Mouse (Mus musculus) c-Kit-positive CD71-positive TER-119-negative erythroid progenitor cells, embryonic 14.5 days (primary cell): ENCODE results near the gene Dok5.

Source experiments
- DNase-seq: peaks from one replicate; pipeline ENCODE4 v3.0.0-alpha.2; 2013; ENCODE audit warnings: low read depth

Dok5 gene

DNA sequence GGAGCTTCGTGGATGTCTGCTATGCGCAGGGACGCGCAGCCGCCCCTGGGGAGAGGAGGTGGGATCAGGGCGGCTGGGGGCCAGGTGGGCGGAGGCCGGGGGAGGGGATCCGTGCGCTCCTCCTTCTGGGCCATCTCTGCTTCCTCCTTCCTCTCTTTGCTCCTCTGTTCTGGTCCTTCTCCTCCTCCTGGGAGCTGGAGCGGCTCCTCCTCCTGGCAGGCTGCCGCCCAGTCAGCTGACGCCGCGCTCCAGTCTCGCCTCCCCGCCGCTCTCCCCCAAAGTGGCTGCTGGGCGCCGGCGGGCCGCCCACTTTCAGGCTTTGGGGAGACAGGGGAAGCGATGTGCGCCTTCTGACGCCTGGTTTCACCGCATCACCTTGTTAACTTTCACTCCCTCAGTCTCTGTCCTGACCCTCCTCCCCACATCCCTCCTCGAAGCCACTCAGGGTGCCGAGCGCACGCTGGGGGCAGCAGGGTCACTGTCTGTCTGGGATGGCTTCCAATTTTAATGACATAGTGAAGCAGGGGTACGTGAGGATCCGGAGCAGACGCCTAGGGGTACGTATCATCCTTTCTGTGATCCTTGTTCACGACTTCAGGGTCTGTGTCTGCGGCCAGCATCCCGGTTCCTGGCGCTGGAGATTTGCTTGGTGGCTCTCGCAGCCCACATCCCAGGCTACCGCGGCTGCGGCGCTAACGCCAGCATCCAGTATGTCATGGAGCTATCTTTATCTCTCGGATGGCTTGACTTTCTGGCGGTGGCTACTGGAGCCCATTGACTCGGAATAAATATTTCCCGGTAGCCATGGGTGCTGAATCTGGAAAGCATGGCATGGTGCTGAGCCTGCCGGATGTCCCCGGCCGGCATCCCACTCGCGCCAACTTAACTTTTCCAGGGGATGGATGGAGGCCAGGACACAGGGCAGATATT lies at the start of gene Dok5:
Gene Dok5 (plus strand): TSS at position 176 of the 930 bp plus-strand sequence.
- DNase-seq: no peak

DNA sequence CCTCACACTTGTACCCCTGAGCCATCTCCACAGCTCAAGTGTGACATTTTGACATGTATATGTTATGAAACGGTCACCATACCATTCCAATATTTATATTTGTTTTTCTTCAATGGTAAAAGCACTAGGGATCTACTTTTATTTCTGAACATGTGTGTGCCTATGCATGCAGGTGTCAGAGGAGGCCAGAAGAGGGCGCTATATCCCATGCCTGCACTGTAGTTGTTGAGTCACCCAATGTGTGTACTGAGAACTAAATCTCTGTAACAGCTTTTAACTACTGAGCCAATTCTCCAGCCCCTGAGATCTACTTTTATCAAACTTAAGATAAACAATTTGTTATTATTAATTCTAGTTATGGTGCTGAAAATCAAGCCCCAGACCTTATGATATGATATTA lies 48.2 kb upstream of the Dok5 start:
- DNase-seq: no peak

DNA sequence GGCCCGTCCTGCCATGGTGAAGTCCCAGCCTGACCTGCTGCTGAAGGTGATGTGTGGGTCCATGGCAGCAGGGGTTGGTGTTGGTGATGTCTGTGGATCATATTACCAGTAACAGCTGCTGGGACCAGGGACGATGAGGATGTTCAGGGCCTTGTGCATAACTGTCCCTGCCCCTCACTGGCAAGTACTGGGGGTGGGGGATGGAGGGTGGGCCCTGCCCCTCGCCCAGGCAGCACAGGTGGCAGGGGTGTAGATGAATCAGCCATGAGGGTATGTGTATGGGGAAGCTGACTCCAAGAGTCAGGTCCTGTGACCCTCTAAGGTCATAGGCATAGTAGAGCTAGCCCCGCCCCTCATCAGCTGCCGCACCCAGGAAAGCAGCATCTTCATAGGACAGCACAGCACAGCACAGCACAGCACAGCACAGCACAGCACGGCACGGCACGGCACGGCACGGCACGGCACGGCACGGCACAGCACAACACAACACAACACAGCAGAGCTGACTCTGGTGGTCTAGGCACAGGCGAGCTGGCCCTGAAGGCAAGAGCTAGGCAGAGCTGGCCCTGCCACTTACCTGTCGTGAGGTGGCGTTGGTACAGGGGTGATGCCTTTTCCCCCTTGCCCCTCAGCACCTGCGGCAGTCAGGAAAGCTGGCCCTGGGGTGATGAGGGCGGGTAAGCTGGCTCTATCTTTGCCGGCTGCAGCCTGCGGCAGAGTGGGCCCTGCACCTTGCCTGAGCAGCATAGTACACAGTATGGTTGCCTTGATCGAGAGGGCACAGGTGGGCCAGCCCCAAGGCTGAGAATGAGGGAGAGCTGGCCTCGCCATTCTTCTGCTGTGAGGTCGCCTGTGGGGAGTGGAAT lies 36.3 kb upstream of the Dok5 start:
- no peak for DNase-seq

DNA sequence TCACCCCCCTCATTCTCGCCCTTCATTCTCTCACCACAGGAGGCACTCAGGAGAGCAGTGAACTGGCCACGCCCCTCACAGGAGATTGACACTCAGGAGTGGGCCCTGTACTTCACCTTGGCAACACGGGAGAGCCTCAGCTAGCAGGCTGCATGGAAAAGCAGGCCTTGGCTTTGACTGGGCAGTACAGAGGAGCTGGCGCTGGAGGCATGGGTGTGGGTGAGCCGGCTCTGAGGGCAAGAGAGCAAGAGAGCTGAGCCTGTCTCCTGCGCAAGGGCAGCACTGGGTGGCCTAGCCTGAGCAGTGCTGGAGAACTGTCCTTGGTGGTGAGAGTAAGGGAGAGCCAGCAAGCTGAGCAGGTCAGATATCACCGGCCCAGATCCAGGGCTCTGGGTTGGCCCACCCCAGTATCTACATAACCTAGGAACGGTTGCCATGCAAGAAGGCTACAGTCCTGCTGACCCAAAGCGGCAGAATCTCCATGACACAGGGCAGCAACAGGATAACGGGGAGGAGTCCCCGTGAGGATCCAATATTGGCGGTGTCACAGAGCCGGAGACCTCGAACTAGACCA lies 35.6 kb upstream of the Dok5 start:
- no peak for DNase-seq

DNA sequence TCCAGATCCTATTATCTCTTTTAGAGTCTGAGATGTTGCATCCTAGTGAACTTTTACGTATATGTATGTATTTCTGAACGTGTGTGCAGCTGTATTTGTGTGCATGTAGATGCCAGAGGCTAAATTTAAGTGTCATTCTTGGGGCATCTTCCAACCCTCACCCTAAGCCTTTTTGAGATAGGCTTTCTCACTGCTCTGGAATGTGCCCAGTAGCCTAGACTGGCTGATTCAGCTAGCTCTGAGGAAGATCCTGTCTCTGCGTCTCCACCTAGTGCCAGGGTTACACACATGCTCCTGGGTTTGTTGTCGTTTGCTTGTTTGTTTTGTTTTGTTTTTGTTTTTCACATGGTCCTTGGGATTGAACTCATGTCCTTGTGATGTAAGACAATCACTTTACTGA lies 31.1 kb upstream of the Dok5 start:
- DNase-seq: no peak

DNA sequence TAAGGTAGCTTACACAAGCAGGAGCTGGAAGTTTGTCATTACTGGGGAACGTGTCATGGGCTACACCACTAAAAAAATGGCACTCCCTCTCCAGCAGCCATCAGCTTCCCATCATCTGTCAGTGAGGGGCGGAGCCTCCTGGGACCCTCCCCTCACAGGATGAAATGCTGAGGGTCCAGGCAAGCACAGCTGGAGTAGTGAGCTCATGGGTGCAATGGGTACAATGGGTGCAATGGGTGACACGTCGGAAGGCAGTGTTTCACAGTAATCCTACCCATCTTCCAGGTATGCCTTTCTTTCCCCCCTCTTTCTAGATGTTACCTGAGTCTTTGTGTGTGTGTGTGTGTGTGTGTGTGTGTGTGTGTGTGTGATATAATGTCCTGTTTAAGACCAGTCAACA lies 25.1 kb upstream of the Dok5 start:
- no peak for DNase-seq

DNA sequence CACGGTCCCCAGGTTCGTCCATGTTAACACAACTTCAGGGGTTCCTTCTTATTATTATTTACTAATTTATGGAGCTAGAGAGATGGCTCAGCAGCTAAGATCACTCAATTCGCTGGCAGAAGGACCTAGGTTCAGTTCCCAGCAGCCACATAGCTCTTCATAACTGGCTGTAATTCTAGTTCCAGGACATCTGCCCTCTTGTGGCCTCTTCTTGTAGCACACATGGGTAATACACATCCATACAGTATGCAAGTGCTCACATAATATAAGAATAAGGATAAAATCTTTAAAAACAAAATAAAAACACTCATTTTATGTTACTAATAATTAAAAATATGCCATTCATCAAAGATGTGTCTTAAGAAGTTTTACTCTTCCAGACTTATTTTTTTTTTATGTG lies 23.9 kb upstream of the Dok5 start:
- no peak for DNase-seq

DNA sequence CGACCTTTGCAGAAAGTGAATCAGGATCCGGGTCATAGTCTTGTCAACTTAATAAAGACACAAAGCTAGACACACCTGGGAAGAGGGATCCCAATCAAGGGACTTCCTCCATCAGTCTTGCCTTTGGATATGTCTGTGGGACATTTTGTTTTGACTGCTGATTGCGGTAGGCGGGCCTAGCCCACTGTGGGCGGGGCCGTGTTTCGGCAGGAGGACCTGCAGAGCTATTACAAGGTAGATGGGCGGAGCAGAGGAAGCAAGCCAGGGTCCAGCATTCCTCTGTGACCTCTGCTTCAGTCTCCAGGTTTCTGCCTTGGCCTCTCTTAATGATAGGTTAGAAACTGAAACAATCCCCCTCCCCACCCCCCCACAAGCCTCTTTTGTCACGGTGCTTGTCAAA lies 22.7 kb upstream of the Dok5 start:
- DNase-seq: no peak

DNA sequence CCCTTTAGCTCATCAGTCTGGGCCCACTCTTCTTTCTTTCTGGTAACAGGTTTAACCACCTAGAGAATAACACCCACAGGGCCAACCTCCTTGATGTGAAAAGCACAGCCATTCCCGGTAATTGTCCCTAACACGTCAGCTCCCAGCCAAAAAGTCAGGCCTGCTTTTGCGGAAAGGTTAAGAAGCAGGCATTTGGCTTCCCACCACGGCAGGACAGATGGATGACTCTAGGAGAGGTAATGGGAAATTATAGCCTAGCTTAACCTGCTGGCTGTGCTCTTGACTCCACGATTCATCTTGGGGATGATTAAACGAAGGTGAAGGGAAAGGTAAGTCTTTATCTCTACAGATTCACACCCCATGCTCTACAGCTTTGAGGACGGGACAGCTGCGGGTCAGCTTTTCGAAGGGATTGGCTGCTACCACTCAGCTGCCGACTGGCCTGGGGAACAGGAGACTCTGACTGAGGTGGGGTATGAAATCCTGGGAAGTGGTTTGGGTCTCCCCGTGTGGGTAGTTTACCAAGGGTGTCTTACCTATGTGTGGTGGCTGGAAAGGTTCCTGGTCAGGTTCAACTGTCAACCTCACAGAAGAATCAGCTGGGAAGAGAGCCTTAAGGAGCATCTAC lies 18.8 kb upstream of the Dok5 start:
- DNase-seq: no peak

DNA sequence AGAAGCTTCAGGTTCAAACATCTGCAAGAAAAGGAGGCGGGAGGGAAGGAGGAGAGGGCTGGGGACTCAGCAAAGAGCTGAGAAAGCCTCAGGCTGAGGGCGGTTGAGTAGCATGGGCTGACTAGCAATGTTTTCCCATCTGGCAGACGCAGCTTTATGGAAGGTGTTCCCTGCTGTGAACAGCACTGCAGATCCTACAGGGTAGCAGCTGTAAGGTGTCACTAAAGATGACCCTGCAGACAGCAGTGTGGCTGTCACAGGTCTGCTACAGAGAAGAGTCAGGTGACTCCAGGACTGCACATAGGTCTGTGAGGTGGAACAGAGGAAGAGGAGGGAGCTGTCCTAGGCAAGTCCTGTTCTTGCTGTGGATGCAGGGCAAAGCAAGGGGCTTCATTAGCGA lies 11.2 kb upstream of the Dok5 start:
- no peak for DNase-seq

DNA sequence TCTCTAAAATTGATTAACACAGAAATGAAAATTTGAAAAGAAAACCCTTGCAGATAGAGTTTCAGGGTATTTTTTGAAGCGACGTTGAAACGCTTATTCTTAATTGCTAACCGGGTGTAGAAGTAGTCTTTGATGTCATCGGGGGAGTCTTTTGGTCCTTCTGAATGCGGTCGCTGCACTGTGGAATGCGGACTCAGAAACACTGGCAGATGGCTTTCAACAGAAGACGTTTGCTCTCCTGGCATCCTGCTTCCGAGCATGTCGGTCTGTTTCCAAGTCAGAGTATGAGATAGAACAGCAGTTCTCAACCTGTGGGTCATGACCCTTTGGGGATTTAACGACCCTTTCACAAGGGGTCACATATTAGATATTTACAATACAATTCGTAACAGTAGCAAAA lies 7.5 kb upstream of the Dok5 start:
- no peak for DNase-seq

DNA sequence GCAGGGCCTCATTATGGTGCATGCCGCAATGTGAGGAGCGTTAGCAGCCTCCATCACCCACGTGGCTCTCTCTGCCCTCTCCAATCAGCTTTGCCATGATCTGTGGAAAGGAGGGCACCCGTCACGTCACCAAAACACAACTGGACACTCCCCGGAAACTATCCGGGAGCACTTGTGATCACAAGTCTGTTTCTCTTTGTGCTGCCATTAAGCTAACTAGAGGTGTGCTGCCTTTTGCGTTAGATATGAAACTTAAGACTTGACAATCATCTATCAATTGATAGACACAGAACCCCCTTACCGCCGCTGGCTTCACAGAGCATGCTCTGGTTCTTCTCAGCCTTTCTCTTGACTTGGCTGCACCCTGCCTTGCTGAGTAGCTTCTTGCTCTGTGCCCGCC lies 6.9 kb upstream of the Dok5 start:
- DNase-seq: no peak

DNA sequence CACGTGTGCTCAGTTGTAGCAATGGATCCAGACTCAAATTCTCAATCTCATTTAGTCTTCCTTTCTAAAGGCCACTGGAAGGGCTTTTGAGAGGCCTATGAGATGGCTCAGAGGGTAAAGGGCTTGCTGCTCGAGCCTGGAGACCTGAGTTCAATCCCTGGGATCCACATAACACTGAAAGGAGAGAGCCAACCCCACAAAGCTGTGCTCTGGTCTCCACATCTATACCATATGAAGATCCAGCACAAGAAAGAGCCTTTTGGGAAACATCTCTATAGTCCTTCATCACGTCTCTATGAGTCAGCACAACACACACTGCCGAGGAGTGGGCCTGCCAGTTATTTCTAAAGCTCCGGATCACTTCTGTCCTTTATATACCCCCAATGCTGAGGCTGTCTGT lies 5.8 kb upstream of the Dok5 start:
- DNase-seq: no peak

DNA sequence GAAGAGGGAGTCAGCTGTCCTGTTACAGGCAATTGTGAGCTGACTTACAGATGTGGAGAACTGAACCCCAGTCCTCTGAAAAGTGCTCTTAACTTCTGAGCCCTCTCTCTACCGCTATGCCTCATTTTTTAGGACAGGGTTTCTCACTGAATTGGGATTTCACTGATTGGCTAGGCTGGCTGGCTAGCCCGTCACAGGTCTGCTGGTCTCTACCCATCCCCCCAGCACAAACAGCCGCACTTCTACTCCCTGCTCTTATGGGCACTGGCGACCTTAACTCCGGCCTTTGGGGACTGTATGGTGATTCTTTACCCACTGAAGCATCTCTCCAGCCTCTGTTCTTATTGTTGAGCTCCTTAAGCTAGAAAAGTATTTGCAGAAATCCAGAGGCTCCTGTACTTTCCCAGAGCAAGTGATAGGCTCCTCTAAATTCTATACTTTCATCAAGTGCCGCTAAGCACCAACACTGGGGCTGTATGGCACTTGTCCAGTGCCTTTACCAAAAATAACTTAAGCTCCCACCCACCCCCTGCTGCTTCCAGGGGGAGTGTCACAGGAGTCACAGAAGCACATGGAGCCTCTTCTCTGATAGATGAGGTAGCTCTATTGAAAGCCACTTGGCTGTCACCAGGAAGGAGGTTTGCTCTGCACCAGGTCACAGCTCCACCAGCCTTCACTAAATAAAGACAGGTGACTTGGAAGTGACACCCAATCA lies 4.5 kb upstream of the Dok5 start:
- no peak for DNase-seq

DNA sequence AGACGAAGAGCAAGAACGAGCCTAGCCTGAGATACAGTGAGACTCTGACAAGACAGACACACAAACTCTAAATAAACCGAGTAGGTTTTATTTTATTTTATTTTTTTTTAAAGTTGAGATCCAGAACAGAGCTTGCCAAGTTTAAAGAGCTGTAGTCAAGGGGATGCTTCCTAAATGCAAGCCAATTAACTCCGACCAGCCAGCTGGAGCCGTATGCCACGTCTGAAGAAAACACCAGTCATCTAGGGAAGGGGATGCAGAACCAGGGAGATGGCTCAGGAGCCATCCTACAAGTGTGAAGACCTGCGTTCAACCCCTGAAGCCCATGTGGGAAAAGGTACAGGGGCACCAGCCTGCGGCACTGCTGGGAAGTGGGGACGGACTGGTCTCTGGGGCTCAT lies 2.7 kb upstream of the Dok5 start:
- no peak for DNase-seq

DNA sequence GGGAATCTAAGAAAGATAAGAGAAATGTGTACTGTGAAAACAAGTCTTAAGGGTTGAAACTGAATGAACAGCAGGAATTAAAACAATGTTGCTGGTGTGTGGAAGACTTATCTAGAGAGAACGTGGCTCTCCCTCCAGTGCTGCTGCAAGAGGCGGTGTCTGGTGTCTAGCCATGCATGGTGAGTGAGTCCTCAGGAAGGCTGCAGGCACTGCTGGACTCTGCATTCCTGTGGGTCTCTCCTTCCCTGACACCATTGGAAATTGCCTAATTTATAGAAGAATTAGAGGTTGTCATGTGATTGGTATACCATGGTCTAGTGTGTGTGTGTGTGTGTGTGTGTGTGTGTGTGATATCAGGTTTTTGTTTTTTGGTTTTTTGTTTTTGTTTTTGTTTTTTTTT lies 1.9 kb upstream of the Dok5 start:
- DNase-seq: no peak

DNA sequence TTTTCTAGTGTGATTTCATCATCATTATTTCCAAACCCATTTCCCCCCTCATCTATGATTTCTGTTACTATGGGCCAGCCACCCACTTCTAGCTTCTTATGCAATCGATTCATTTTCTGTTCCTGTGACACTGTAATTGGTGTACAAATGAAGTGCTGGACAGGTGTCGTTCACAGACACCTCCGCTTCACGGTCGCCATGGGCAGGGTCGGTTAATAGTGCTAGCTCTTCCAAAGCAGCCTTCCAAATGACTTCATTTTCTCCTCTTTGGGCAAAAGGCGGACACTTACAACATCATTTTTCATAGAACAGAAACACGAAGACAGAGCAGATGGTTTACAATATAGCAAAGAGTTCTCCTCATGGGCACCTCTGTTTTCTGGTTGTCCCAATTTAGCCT lies 1.5 kb upstream of the Dok5 start:
- no peak for DNase-seq

DNA sequence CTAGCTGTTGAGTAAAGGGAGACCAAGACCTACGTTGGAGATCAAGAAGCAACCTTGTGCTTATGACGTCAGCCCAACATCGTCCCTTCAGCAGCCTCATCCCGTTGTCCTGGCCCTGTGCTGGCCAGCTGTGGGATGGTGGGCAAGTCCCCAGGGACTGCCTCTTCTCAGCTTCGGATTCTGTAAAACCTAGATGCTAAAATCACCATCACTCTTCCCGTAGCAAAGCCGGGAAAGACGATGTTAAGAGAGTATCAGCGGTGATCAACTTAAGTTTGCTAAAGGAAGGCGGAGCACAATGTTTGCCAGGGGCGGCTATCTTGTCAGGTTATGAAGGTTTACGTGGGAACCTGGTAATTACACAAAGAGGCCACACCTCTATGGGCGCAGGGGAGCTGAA lies 826 bp upstream of the Dok5 start:
- no peak for DNase-seq

DNA sequence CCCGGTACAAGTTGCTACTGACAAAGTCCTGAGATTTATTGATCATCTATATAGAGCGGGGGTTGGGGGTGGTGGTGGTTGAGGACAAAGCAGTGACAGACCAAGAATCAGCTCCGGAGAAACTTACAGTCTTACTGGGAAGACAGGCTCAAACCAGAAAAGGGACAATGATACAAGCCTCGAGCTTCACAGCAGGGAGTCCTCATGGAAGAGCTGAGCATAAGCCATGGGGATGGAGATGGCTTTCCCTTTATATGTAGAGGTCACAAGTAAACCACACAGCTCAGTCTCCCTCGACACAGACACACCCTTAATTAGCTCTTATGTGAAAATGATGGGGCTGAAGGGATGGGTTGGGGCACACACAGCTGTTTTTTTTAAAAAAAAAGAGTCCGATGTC lies 402 bp upstream of the Dok5 start:
- DNase-seq: no peak

DNA sequence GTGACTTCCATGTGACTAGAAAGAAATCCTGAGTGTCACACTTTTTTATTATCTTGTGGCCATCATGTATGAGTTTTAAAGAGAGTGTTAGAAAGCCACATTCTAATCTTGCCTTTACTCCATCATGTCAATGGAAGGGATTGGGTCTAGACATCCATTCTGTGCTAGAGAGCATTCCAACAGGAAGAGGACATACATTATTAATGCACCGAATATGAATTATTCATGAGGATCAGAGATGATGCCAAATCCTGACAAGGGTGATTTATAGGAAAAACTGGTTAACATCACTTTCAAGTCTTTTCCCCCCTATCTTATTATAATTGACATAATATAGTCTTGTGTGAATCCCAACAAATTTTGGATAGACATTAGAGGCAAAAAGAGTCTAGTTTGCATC lies 2.1 kb downstream of the Dok5 start:
- DNase-seq: no peak

DNA sequence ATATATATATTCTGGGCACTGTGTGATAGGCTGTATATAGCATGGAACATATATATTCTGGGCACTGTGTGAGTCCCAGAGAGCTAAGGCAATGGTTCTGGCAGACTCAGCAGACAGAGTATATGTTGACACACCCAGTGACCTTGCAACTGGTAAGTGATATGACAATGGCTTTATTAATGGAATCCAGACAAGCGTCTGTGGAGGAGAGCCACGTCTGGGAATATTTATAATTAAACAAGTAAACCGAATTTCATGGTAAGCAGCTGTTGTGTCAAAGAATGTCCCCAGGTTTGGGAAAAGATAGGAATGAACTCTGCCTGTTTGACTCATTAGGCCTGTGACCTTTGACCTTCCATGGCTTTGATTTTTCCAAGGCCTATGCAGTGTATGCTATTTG lies 2.8 kb downstream of the Dok5 start:
- no peak for DNase-seq

DNA sequence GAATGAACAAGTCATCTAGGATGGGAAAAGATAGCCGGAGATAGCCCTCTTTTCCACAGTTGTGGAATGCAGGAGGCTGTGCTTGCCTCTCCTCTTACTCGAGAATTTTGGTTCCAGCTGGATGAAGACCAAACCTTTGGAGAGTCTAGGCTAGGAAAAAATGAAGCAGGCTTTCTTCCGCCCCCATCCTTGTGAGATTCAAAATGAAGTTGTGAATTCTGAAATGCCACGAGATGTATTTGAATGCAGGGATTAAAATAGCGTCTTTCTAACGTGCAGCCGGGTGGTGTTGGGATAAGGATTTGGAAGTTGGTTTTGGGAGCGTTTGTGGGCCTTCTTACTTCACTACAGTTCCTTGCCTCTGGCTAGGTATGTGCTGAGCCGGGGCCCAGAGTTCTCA lies 6.8 kb downstream of the Dok5 start:
- DNase-seq: no peak
